Mouse (Mus musculus) neutrophil, adult 5-6 weeks (primary cell): ENCODE measurements around the gene Leo1. TPM values are rescaled to one million over a fixed set of nuclear protein-coding genes. Genes with fewer than 3 reads are reported as not detected.

ENCODE experiments used
- ATAC-seq: fragments of 151-379, 151-347 bp; 2 replicates; pipeline ENCODE4 v1.8.0; 2017; ENCODE audit warnings: mild to moderate bottlenecking, moderate TSS enrichment; ENCODE audit not compliant: insufficient number of reproducible peaks, poor library complexity, low FRiP score, severe bottlenecking; ENCODE audit errors: extremely low read depth
- total RNA-seq: library from RNA; stranded (forward); fragments of 200-1000 nt; gene quantifications from 2 replicates; pipeline ENCODE4 v1.2.3, GENCODE M21; 2017

Leo1 gene
- 21.4 and 22.9 TPM in 2 replicates for total RNA-seq

GRCm38 (mm10) chr9:75440796-75441666 is at the start of gene Leo1:
Gene Leo1 (plus strand): TSS chr9:75441524.
- peak; percentile 93 for ATAC-seq

- no peak for ATAC-seq
Observed at GRCm38 (mm10) chr9:75393251-75393650, 48.1 kb upstream of the Leo1 start.

- no peak for ATAC-seq
Observed at GRCm38 (mm10) chr9:75395971-75396370, 45.4 kb upstream of the Leo1 start.

DNA sequence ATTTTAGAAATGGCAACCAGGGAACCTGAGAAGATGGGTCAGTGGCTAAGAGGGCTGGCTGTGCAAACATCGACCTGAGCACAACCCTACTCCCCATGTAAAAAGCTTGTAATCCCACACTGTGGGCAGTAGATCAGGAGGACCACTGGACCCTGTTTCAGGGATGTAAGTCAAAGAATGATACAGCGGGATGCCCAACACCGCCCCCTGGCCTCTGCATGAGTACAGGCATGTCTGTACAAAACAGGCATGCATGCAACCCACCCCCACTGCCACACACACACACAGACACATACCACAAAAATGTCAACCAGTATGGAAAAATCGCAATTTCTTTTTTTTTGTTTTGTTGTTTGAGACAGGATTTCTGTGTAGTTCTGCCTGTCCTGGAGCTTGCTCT is 42.3 kb upstream of the Leo1 start:
- ATAC-seq: no peak

- no peak for ATAC-seq
Observed at GRCm38 (mm10) chr9:75400639-75401038, 40.7 kb upstream of the Leo1 start.

DNA sequence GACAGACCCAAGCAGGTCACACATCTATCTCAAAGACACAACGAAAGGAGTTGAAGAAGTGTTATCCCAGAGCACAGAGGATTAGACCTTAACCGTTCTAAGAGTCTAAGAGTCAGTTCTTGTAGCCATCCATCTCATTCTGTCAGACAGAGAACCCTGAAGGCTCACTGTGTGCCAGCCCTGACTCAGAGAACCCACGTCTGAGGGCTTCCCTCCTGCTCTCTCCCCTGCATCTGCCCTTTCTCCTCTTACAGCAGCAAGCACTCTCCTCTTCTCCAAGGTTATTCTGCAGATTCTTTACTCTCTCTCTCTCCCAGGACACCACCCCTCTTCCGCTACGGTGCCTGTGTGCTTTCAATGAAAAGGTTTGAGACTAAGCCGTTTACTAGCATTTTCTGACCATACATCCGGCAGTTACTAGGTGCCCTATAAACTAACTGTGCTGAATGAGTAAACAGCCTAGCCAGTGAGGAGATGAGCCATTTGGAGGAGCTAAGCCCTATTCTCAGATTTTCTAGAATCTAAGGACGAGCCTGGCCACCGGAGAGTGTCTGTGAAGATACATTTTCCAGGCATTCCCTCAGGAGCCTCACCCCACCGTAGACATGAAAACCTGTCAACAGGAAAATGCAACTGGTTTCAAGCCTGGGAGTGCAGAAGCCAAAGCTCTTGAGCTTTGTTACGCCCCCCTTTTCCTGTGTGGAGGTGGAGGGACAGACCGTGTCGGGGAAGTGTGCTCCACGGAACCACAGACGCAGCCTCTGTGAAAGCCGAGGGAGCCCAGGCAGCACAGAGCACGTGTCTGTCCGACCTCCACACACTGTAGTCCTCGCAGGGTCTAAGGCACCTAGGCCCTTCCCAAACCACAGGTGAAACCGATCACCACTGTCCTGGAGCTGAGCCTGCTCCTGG is 39.5 kb upstream of the Leo1 start:
- ATAC-seq: peak; percentile 45; the same call in 1 of the 2 replicates

- no peak for ATAC-seq
Observed at GRCm38 (mm10) chr9:75403520-75403919, 37.8 kb upstream of the Leo1 start.

DNA sequence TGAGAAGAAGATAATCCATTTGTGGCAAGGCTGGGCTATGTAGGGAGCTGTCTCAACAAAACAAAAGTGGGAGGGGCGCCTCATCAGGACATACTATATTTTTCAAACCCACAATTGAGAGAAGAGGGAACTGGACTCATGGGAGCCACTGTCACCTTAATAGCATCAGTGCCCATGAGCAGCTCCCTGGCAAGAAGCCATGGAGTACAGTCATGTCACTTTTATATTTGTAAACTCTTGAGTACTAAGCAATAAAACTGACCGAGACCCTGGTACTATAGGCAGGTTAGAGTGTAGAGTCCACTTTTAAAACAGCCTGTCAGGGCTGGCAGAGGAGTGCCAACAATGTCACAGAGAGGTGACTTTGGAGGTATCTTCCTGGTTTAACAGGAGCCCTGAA is 35.2 kb upstream of the Leo1 start:
- ATAC-seq: no peak

GRCm38 (mm10) chr9:75407803-75408202 is 33.5 kb upstream of the Leo1 start:
- no peak for ATAC-seq

DNA sequence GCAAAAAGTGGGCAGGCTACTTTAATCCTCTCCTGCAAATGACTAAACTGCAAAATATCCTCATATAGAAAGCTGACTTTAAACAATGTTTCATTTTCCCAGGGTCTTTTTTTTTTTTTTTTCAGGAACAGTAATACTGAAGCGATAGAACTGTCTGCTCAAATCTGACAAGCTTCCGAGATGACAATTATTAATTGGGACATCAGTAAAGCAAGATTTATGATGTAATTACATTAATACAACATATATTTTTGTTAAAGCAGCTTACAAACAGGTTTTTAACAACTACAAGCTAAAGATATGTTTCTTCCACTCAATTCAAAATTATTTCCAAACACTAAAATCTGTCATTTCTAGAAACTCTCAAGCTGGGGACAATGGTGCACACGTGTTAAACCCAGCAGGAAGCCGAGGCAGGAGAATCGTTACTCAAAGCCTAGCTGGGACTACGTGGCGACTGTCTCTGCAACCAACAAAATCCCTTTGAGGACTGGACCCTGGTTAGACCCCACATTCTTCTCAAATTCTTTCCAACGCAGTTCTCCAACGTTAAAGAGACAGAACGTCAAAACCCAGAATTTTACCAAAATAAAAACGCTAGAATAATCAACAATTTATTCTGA is 33.0 kb upstream of the Leo1 start:
- no peak for ATAC-seq

DNA sequence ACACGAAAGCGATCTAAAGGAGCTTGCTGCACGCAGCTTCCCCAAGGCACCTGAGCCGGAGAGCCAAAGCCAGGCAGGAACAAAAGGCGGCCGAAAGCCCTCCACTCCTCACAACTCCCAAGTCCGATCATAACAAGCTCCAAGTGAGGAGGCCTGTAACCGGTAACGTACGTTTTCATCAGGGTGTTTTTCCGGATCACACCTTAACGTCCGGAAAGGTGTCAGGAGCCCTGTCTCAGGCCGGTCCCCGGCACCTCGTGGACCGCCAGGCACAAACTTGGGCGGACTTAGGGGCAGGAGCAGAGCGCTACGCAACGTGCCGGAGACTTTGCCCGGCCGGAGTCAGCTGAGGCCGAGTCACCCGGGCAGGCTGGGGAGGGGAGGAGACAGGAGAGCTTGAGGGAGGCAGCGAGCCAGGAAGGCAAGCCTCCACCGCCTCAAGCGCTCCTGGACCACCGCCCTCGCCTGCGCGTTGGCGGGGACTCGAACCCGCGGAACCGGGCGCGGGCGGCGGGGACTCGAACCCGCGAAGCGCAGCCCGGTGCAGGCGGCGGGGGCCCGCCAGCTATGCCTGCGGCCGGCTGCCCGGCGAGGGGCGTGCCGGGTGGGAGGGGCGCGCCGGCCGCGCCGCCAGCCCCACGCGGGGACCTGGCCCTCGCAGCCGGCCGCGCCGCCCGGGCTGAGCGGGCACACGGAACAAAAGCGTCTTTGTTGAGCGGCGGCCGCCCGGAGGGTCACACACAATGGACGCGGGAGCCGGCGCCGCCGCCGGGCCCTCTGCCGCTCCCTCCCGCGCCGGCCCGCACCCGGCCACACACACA is 32.1 kb upstream of the Leo1 start:
- peak; percentile 27; the same call in 1 of the 2 replicates for ATAC-seq

- peak; percentile 80 for ATAC-seq
Observed at GRCm38 (mm10) chr9:75409852-75410378, 31.4 kb upstream of the Leo1 start, which contains the start of gene Mapk6. Gene Mapk6 (minus strand): TSS chr9:75410005.

DNA sequence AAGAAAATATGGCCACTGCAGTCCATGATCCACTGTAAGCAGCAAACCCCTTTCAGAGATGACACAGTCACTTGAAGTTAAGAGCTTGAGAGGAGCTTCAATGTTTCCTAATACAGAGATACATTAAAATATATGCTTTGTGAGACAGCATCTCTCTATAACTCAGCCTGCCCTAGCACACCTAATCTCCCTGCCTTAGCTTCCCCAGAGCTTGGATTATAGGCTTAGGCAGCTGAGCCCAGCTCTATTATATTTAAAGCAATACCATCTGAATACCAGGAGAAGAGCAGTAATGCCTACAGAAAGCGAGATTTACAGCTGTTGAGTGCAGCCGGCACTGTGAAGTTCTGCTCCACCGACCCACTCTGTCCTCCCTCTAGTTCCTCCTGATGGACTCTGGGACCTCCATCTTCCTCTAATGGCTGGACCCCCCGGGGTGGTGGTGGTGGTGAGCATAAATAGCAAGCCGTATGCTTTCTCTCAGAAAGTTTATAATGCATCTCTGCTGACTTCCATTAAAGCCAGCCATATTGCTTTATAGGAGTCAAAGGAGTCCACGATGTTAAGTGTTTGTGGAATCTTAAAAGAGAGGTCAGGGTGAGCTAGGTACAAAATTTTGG is 30.3 kb upstream of the Leo1 start:
- no peak for ATAC-seq

DNA sequence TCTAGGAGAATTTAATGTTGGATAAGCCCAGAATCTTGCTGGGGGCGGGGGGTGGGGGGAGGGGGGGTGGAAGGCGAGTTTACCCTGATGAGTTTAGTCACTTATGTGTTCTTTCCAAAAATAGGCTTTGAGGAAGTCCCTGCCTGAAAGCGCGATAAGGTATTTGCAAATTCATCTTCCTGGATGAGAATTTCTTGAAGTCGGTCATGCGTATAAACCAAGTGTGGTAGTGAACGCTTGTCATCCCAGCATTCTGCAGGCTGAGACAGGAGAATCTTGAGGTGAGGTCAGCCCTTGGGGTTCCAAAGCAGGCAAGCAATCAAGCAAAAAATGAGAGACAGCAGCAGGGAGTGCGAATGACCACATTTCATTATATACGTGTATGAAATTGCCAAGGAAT is 29.7 kb upstream of the Leo1 start:
- ATAC-seq: no peak

GRCm38 (mm10) chr9:75413206-75413605 is 28.1 kb upstream of the Leo1 start:
- no peak for ATAC-seq

GRCm38 (mm10) chr9:75414204-75414603 is 27.1 kb upstream of the Leo1 start:
- peak; percentile 31; the same call in 1 of the 2 replicates for ATAC-seq

- no peak for ATAC-seq
Observed at GRCm38 (mm10) chr9:75422251-75422691, 19.1 kb upstream of the Leo1 start.

- ATAC-seq: no peak
Observed at GRCm38 (mm10) chr9:75423683-75424082, 17.6 kb upstream of the Leo1 start.
